Mouse (Mus musculus): ENCODE data around the gene Nop2.
A peak's percentile ranks its signal among the peaks of the same experiment; 100 is the strongest.

Nop2 gene

GRCm38 (mm10) chr6:125172474-125172873, 40.8 kb downstream of the Nop2 start:
- no peak for DNase-seq (ENCODE audit: low read depth, low spot score)

GRCm38 (mm10) chr6:125173256-125173655, 41.5 kb downstream of the Nop2 start:
- no peak for DNase-seq (ENCODE audit: low read depth, low spot score)

- no peak for DNase-seq (ENCODE audit: low read depth, low spot score)
Observed at GRCm38 (mm10) chr6:125175469-125175868, 43.8 kb downstream of the Nop2 start.

- DNase-seq (ENCODE audit: low read depth, low spot score), result no peak
Observed at GRCm38 (mm10) chr6:125179601-125180000, 47.9 kb downstream of the Nop2 start.

GRCm38 (mm10) chr6:125182133-125182532, 50.4 kb downstream of the Nop2 start:
- DNase-seq (ENCODE audit: low read depth, low spot score), result no peak

GRCm38 (mm10) chr6:125186203-125186602, 54.5 kb downstream of the Nop2 start:
- no peak for DNase-seq (ENCODE audit: low read depth, low spot score)

- no peak for DNase-seq (ENCODE audit: low read depth, low spot score)
Observed at GRCm38 (mm10) chr6:125190816-125191215, 59.1 kb downstream of the Nop2 start.

GRCm38 (mm10) chr6:125191332-125192015, 59.8 kb downstream of the Nop2 start, which contains the start of the genes Ncapd2 and Mrpl51:
Ncapd2 (minus strand) TSS chr6:125191701.
Mrpl51 (plus strand) TSS chr6:125191801.
- peak; percentile 94 for DNase-seq (ENCODE audit: low read depth, low spot score)

- peak; percentile 90 for DNase-seq (ENCODE audit: low read depth, low spot score)
Observed at GRCm38 (mm10) chr6:125192016-125192714, 60.5 kb downstream of the Nop2 start.

GRCm38 (mm10) chr6:125192841-125193240, 61.1 kb downstream of the Nop2 start:
- no peak for DNase-seq (ENCODE audit: low read depth, low spot score)

GRCm38 (mm10) chr6:125193390-125193789, 61.7 kb downstream of the Nop2 start:
- no peak for DNase-seq (ENCODE audit: low read depth, low spot score)

Data from telencephalon, adult 2 months (tissue).